Mouse (Mus musculus) heart, postnatal 25 days (tissue): ENCODE measurements around the gene Pfdn6. TPM values are rescaled to one million over a fixed set of nuclear protein-coding genes. Genes with fewer than 3 reads are reported as not detected.

Experiments
- DNase-seq: peaks from one replicate; pipeline ENCODE4 v3.0.0; 2022; ENCODE audit warnings: low spot score
- intact Hi-C: fragments of 180-260 bp; cut with DNase I; formaldehyde crosslinking; loops from one replicate; pipeline ENCODE4 v1.15.1; 2025
- total RNA-seq, 2 experiments: library from RNA; stranded (reverse); gene quantifications; 2 replicates each; pipeline ENCODE4 v1.2.3; 2021

Gene Pfdn6
- total RNA-seq, 2 experiments from 2014 or later = 70.7 to 77.3 TPM

DNA sequence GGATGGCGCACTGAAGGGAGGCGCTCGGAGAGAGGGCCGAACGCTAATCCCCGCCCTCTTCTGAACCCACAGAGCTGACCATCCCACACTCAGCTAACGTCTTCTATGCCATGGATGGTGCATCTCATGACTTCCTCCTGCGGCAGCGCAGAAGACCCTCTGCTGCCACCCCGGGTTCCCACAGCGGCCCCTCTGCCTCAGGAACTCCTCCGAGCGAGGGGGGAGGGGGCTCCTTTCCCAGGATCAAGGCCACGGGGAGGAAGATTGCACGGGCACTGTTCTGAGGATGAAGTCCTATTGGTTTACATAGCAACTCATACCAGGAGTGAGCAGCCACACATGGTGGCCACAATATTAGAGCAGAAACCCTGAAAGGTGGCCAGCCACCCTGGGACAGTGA is 3.1 kb downstream of the Pfdn6 start:
- intact Hi-C loops = no loop called here
- no peak for DNase-seq

DNA sequence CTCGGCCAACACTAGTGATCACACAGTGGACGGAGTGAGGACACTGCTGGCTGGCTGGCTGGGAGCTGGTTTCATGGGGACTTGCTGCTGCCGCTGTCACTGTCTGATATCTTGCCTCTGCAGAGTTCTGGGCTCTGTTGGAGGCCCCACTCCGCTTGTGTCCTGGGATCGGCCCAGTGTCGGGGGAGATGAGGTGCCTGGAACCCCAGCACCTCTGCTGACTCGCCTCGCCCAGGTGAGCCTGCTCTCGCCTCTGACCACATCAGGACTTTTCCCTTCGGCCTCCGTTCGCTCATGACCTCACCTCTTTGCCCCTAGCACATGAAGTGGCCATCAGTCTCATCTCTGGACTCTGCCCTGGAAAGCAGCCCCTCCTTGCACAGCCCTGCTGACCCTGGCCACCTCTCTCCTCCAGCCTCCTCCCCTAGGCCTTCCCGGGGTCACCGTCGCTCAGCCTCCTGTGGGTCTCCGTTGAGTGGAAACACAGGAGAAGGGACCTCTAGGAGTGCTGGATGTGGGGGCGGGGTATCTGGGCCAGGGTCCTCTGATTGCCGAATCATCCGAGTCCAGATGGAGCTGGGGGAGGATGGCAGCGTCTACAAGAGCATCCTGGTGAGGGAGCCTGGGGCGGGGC is 4.6 kb downstream of the Pfdn6 start:
- DNase-seq = no peak
- intact Hi-C loops = no loop called here

DNA sequence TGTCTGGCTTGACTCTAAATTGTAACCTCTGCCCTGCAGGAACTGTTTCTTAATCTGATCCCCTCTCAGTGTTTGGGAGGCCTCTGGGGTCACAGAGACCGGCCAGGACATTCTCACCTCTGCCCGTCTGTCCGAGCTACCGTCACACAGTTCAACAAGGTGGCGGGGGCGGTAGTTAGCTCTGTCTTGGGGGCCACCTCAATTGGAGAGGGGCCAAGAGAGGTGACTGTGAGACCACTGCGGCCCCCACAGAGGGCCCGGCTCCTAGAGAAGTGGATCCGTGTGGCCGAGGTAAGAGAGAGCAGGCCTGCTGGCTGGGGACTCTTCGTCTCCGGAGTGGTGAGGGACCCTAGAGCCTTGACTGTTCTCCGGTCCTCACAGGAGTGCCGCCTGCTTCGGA is 7.2 kb downstream of the Pfdn6 start:
- intact Hi-C loops = no loop called here
- DNase-seq = no peak

DNA sequence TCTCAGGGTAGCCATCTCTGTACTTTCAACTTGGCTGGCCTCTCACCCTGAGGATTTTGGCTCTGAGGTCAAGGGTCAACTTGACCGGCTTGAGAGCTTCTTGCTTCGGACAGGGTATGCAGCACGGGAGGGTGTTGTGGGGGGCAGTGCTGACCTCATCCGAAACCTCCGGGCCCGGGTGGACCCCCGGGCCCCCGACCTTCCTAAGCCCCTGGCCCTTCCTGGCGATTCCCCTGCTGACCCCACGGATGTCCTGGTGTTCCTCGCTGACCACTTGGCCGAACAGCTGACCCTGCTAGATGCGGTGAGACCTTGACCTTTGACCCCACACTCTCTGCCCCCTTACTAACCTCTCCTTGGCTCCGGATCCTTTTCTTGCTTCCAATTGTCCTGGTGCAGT is 7.7 kb downstream of the Pfdn6 start:
- DNase-seq = no peak
- intact Hi-C loops = no loop called here

DNA sequence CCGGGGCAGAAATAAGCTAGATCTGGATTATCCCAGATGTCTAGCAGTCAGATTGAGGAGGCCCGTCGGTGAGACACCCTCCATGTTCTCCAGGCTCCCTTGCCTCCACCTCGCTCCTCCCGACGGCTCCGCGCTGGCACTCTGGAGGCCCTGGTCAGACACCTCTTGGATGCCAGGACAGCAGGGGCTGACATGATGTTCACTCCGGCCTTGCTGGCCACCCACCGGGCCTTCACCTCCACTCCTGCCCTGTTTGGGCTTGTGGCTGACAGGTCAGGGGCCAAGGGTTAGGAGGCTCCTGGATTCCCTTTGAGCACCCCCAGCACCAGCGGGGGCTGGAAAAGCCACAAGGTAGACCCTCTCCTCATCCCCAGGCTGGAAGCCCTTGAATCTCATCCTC is 8.2 kb downstream of the Pfdn6 start:
- no peak for DNase-seq
- intact Hi-C loops = no loop called here

DNA sequence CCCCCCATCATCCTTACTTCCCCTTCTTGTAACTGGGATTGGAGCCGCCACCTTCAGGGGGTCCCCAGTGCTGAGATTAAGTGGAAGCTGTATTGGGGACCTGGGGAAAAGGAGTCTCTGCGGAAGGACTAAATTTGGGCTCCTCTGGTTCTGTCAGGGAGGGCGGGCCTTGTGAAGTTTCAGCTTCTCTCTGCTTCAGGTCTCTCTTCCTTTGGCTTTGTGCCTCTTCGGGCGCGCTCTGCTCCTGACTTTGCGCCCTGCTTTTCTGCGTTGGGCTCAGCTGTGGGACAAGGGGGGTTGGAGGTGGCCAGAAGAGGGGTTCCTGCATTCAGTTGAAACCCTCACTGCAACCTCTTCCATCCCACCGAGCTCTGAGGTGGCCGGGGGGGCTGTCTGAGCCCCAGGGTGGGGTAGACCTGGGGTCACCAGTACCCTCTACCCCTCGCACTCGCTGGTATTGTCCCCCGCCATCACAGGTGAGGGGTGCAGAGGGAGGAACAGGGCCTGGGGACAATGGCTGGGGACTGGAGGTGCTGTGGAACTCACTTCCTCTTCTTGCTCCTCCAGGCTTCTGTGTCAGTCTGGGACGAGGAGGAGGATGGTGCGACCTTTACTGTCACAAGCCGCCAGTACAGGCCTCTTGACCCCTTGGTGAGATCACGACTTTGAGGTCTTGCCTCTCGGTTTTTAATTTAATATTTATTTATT is 8.8 kb downstream of the Pfdn6 start:
- intact Hi-C loops = no loop called here
- no peak for DNase-seq

DNA sequence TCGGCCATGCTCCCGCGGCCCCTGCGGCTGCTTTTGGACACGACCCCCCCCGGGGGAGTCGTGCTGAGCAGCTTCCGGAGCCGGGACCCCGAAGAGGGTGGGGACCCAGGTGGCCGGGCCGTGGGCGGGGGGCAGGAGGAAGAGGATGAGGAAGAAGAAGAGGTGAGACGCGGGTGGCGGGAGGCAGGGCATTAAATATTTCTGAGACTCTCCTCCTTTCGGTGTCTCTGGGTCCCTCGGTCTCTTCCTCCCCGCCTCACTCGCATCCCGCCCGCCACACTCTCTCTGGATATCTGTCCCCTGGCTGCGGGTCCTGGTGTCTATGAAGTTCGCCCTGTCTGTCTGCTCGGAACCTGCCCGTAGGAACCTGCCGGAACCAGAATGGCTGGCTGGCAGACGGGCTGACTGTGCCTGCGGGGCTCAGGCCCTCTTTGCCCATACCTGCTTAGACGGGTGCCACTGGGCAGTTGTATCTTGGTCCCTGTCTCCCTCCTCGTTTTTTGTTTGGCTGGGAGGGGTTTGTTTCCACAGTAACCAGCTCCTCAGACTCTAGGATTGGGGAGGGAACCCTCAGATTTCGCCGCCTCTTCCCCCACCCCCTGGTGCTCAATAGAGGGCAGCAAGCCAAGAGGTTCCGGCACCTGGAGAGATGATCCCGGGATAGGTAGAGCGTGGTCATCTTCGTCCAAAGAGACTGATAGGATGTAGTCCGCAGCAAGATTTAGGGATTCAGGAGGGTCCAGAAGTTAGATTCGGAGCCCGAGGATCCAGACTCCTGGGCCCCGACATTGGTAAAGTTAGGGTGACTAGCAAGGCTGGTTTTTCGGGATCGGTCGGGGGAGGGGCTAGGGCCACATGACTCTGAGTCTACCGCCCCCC is 9.6 kb downstream of the Pfdn6 start:
- intact Hi-C loops = no loop called here
- DNase-seq = peak; percentile 35

DNA sequence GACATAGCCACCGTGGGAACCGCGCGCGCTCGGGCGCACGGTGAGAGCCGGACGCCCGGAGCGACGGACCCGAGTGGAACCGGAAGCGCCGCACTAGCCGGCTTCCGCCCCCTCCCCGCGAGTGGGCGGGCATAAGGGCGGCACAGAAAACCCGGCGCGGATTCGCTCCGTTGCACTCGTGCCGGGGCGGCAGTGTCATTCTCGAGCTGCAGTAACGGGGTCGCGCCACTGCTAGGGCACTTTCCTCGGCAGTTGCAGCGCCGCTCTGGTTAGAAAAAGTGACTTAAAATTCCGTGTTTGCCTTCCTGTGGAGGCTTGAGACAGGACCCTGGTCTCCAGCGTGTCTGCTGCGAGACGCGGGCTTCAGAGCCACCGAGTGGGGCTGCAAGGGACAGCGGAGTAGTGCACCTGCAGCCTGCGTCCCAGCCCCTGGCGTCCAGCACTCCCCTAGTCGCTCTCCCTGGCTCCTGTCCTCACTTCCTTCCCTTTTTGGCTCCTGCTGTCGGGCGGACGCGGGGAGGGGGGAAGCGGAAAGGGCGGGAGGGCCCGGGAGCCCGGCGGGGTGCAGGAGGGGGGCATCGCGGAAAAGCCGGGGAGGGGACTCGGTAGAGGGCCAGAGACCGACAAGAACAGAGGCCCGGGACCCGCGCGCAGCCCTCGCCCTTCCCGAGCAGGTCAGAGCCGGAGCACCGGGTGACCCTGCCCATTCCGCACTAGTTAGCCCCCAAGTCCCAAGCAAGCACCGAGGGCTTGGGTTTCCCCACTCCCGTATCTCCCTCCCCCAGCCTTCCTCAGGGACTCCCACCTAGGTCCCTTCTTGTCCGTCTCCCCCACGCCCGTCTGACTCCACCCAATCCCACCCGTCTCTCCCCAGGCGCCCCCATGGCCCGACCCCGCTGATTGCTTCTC is 10.5 kb downstream of the Pfdn6 start, which contains the start of gene Rgl2:
Rgl2 (plus strand) TSS at position 173 of the 909 bp plus-strand sequence.
- intact Hi-C loops = no loop called here
- peak; percentile 73 for DNase-seq

DNA sequence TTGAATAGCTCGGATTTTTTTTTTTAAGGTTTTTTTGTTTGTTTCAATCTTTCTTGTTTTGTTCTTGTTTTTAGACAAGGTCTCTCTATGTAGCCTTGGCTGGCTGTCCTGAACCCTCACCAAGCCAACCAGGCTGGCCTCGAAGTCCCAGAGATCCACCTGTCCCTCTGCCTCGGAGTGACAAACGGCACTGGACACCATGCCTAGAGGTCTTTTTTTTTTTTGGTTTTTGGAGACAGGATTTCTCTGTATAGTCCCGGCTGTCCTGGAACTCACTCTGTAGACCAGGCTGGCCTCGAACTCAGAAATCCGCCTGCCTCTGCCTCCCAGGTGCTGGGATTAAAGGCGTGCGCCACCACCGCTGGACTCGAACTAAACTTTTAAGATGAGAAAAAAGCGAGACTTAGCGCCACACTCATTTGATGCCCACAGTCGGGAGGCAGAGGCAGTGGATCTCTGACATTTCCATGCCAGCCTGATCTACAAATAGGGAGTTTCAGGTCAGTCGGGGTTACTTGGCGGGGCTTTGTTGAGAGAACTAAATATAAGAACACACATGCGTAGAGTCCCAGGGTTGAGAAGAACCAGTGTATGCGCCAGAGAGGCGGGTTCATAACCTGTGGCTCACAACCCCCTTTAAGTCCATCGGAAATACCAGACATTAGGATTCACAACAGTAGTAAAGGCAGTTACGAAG is 11.7 kb downstream of the Pfdn6 start:
- no peak for DNase-seq
- intact Hi-C loops = no loop called here

DNA sequence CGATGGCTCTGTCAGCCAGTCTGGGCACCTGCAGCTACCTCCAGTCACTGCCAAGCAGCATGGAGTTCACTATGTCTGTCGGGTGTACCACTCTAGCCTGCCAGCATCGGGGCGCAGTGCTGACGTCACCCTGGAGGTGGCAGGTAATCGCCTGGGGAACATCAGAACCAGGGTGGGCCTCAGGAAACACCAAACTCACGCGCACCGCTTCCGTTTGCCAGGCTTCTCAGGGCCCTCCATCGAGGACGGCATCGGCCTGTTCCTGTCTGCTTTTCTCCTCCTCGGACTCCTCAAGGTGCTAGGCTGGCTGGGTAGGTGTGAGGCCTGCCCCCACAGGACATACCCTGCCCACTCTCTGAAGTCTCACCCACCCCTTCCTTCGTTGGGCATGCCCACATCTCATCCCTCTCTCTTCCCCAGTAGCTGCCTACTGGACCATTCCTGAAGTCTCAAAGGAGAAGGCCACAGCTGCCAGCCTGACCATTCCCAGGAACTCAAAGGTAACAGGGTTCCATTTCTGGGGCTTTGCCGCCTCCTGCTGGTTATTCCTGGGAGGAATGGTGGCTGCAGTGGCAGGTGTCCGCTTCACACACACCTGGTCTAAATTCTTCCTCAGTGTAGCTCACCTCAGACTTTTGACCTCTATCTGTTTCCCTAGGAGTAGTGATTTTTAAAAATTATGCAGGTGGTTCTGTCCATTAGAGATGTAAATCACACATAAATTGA is 13.8 kb downstream of the Pfdn6 start:
- DNase-seq = no peak
- intact Hi-C loops = no loop called here

DNA sequence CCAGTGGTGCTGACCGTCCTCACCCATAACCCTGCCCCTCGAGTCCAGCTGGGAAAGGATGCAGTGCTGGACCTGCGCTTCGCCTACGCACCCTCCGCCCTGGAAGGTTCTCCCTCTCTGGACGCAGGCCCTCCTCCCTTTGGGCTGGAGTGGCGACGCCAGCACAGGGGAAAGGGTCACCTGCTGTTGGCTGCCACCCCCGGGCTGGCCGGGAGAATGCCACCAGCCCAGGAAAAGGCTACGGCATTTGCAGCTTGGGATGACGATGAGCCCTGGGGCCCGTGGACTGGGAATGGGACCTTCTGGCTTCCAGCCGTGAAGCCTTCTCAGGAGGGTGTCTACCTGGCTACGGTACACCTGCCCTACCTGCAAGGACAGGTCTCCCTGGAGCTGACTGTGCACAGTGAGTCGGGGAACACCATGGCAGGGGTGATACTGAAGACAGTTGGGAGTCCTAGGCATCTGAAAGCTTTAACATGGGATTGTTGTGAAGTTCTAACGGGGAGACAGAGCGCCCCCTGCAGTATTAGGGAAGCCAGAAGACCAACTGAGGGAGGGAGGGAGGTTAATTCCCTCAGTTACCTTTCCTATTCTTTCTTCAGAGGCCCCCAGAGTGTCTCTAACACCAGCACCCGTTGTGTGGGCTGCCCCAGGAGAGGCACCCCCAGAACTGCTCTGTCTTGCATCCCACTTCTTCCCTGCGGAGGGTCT is 14.6 kb downstream of the Pfdn6 start:
- no peak for DNase-seq
- intact Hi-C loops = no loop called here

DNA sequence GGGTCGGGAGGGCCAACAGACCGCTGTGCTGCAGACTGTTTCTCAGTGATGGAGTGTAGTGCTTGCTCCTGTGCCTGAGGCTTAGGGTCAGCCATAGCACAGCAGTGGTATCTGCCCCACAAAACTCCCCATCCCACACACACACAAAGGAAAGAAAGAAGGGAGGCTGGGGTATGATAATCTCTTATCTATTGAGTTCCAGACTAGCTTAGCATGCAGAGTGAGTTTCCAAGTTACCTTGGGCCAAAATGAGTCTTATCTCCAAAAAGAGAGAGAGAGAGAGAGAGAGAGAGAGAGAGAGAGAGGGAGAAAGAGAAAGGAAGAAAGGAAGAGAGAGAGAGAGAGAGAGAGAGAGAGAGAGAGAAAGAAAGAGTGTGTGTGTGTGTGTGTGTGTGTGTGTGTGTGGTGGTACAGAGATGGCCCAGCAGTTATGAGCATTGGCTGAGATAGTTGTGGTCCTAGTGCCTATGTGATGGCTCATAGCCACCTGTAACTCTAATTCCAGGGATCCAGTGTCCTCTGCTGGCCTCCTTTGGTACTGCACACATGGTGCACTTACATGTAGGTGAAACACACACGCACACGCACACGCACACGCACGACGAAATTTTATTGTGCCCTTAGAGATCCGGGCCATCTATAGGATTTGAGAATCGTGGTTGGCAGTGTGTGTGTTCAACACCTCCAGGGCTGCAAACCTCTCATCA is 15.4 kb downstream of the Pfdn6 start:
- no peak for DNase-seq
- intact Hi-C loops = no loop called here

DNA sequence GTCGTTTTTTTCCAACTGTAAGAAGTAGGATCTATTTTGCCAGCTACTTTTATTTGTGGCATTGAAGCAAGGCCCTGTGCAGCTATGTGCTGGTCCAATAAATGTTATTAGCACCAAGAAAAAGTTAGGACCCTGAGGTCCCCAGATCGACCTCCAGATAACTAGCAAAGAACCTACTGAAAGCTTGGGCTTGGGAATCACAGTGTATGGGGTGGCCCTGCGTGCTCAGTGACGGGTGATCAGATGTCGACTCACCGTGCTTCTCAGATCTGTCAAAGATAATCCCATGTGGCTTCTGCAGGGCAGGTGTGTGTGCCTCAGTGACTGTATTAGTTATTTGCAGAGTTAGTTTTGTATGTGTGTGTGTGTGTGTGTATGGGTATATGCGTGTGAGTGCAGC is 18.8 kb downstream of the Pfdn6 start:
- DNase-seq = no peak
- intact Hi-C loops = loop anchor here (2.0 kb wide), 1 partner anchor 25 kb away; no protein-coding TSS in a partner anchor

DNA sequence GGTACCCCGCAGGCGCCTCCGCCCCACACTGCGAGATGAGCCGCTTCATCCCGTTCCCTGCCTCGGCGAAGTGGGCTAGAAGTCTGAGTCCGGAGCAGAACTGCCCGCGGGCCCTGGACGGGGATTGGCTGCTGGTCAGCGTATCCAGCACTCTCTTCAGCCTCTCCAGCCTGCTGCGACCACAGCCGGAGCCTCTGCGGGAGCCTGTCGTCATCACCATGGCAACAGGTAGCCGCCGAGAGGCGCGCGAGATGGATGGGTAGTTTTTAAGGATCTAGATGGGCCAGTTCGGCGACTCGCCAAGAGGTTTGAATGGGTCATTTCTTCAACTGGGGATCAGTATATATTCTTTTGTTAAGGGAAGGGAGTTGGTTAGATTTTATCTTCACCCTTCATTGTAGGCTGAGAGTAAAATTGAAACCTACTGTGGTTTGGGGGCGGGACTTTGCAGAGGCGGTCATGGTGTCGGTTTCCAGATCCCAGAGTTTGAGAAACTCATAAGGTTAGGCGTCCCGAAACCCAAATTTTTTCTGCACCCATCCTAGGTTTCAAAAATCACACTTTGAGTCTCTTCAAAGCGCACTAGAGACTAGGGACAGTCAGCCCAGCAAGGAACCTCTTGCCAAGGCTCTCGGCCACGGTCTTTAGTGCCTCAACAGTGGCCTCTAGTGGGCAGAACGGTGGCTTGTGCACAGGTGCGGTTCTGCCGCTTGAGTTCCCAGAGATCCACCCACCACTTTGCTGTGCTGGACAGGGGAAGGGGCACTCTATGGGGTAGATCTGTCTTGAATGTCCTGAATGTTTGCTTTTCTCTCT is 19.7 kb downstream of the Pfdn6 start:
- intact Hi-C loops = loop anchor here (2.0 kb wide), 1 partner anchor 24 kb away; no protein-coding TSS in a partner anchor
- peak; percentile 68 for DNase-seq

DNA sequence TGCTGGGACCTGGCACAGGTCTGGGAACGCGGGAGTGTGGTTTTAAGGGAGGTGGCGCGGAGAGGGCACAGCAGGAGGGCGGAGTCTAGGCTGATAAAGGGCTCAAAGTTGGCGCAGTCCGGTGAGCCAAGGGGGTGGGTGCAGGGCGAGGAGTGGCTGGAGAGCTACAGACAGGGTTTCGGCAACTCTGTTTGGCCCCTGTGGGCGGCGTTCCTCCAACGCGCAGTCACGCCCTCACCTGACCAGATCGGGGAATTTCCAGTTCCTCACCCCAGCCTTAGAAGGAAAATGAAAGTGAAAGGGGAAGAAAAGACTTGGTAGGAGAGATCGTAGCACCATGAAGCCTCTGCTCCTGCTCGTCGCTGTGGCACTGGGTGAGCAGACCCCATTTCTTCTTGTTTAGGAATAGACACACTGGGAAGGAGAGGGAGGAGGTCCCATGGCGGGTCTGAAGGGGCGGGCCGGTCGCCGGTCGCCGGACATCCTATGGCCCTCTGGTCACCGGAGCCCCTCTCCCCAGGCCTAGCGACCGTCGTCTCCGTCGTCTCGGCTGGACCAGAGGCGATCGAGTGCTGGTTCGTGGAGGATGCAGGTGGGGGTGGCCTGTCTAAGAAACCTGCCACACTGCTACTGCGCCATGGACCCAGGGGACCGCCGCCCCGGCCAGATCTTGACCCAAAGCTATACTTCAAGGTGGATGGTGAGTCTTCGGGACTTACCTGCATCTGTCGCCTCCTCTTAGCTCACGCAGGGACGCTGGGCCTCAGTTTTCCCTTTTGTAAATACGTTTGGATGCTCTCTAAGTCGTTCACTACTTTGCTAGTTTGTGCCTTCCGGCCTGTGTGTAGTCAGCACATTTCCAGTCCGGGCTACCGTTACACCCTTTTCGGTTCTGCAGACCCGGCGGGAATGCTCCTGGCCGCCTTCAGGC is 20.5 kb downstream of the Pfdn6 start:
- intact Hi-C loops = loop anchor here (2.0 kb wide), 1 partner anchor 23 kb away; no protein-coding TSS in a partner anchor
- DNase-seq = peak; percentile 80
